Mouse (Mus musculus) heart, adult 2 months (tissue): Measurements from ENCODE around the gene Arpc4.

ENCODE experiments used
- CTCF ChIP-seq: fragments of 200-600 bp; IDR thresholded peaks from 2 replicates; pipeline ENCODE4 v1.8.1; 2022; ENCODE audit warnings: antibody characterized with exemption, mild to moderate bottlenecking, moderate library complexity
- POLR2A ChIP-seq: fragments of 200-500 bp; IDR thresholded peaks from 2 replicates; pipeline ENCODE4 v1.6.1; 2011; ENCODE audit warnings: mild to moderate bottlenecking, low read depth, low read length, control low read depth; ENCODE audit not compliant: insufficient read depth

- TF ChIP-seq CTCF (no peak), POLR2A (no peak)
Measured at GRCm38 (mm10) chr6:113346897-113347296, 31.0 kb upstream of the Arpc4 start.
